Mouse (Mus musculus) C2C12 (cell line): ENCODE measurements around the gene Ubap2. TPM values are rescaled to one million over a fixed set of nuclear protein-coding genes. Genes with fewer than 3 reads are reported as not detected.

Experiments used
- H3K27me3 ChIP-seq: one replicate; pipeline ENCODE4 v1.6.1; 2011; ENCODE audit not compliant: control insufficient read depth, insufficient read depth, insufficient read length
- H3K36me3 ChIP-seq: one replicate; pipeline ENCODE4 v1.6.1; 2011; ENCODE audit not compliant: control insufficient read depth, insufficient read depth
- H3K4me3 ChIP-seq: one replicate; pipeline ENCODE4 v1.5.1; 2011; ENCODE audit warnings: mild to moderate bottlenecking, control low read depth; ENCODE audit not compliant: poor library complexity, insufficient read depth, severe bottlenecking
- H3K79me2 ChIP-seq: one replicate; pipeline ENCODE4 v1.6.1; 2011; ENCODE audit not compliant: control insufficient read depth, insufficient read depth
- H3K79me3 ChIP-seq: one replicate; pipeline ENCODE4 v1.6.1; 2011; ENCODE audit warnings: low read depth, control low read depth
- H3ac ChIP-seq: one replicate; pipeline ENCODE3; 2011; ENCODE audit warnings: low read depth; ENCODE audit not compliant: control insufficient read depth, insufficient read length
- CEBPB ChIP-seq: IDR thresholded peaks from one replicate; pipeline ENCODE4 v1.6.1; 2011; ENCODE audit warnings: low read depth, mild to moderate bottlenecking, control low read depth, moderate library complexity
- CTCF ChIP-seq: IDR thresholded peaks from one replicate; pipeline ENCODE4 v1.5.1; 2011; ENCODE audit not compliant: control insufficient read depth, insufficient read depth, insufficient read length
- FOSL1 ChIP-seq: IDR thresholded peaks from one replicate; pipeline ENCODE4 v1.8.0; 2011; ENCODE audit warnings: mild to moderate bottlenecking, low read length; ENCODE audit not compliant: poor library complexity, insufficient read depth, severe bottlenecking
- MAX ChIP-seq: IDR thresholded peaks from one replicate; pipeline ENCODE4 v1.6.1; 2011; ENCODE audit warnings: mild to moderate bottlenecking, control low read depth
- MYOD1 ChIP-seq: IDR thresholded peaks from one replicate; pipeline ENCODE4 v1.6.1; 2011; ENCODE audit warnings: low read depth; ENCODE audit not compliant: control insufficient read depth, insufficient read length
- MYOG ChIP-seq: IDR thresholded peaks from one replicate; pipeline ENCODE4 v1.6.1; 2011; ENCODE audit not compliant: control insufficient read depth, insufficient read length; ENCODE audit errors: extremely low read depth
- USF1 ChIP-seq: IDR thresholded peaks from one replicate; pipeline ENCODE4 v1.6.1; 2011; ENCODE audit warnings: low read depth, mild to moderate bottlenecking, control low read depth, moderate library complexity
- polyA plus RNA-seq: library from polyadenylated mRNA; unstranded; fragments of >200 nt; fragmentation: generic; extraction: Trizol; gene quantifications from one replicate; pipeline ENCODE4 v1.2.1, GENCODE M21; 2012; ENCODE audit warnings: missing spikeins

Gene Ubap2
- polyA plus RNA-seq, 1 experiment, result 61.0 TPM

GRCm38 (mm10) chr4:41275927-41276326 is 983 bp upstream of the Ubap2 start:
- peaks cover 39% of the 10 kb centered on the region for H3K79me3 ChIP-seq
- H3ac ChIP-seq, result no peak overlapping the region
- H3K36me3 ChIP-seq, result peaks cover 14% of the 10 kb centered on the region
- H3K27me3 ChIP-seq, result no peaks in the 10 kb centered on the region
- peak overlapping the region; percentile 81 for H3K4me3 ChIP-seq
- H3K79me2 ChIP-seq, result peaks cover 41% of the 10 kb centered on the region
- TF ChIP-seq MYOD1 (no peak), MYOG (no peak), USF1 (no peak), CTCF (no peak), FOSL1 (no peak), CEBPB (no peak), MAX (no peak)

DNA sequence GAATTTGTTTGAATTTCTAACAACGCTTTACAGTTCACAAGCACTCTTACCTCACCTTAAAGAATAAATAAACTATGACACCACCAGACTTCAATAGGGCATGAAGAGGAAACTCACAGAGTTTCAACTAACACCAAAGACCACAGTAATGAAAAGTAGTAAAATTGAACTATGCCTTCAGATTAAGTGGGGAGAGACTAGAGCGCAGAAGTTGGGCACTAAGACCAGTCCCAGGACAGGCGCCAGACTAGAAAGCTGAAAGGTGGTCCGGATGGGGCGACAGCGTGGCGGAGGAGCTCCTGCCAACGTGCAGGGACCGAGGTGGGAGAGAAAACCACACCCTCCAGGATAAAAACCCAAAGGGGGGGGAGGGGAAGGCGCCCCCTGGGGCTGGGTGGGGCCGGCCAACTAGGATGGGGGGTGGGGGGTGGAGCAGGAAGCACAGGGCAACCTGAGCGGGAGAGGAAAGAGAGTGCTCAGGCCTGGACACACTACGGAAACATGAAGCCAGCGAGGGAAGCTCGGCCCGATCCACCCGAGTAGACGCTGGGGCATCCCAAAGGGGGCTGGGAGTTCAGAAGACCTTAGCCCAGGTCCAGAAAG is 466 bp downstream of the Ubap2 start:
- H3K79me3 ChIP-seq, result peaks cover 54% of the 10 kb centered on the region
- H3K36me3 ChIP-seq, result peaks cover 28% of the 10 kb centered on the region
- H3K4me3 ChIP-seq, result peak overlapping the region; percentile 81
- peak overlapping the region; percentile 92 for H3ac ChIP-seq
- peaks cover 55% of the 10 kb centered on the region for H3K79me2 ChIP-seq
- H3K27me3 ChIP-seq, result no peaks in the 10 kb centered on the region
- no peak for TF ChIP-seq CEBPB
- TF ChIP-seq USF1, result no peak
- no peak for TF ChIP-seq FOSL1
- TF ChIP-seq CTCF, result no peak
- no peak for TF ChIP-seq MYOG
- no peak for TF ChIP-seq MYOD1
- no peak for TF ChIP-seq MAX

- Histone ChIP-seq H3ac (no peak overlapping the region), H3K79me2 (peaks cover 100% of the 10 kb centered on the region), H3K36me3 (peaks cover 71% of the 10 kb centered on the region), H3K27me3 (no peaks in the 10 kb centered on the region), H3K79me3 (peaks cover 96% of the 10 kb centered on the region), H3K4me3 (no peak overlapping the region)
- TF ChIP-seq USF1, result no peak
- TF ChIP-seq CEBPB, result no peak
- no peak for TF ChIP-seq MYOD1
- no peak for TF ChIP-seq MAX
- no peak for TF ChIP-seq FOSL1
- no peak for TF ChIP-seq MYOG
- no peak for TF ChIP-seq CTCF
Observed at GRCm38 (mm10) chr4:41268133-41268532, 6.8 kb downstream of the Ubap2 start.

GRCm38 (mm10) chr4:41266350-41266749 is 8.6 kb downstream of the Ubap2 start:
- Histone ChIP-seq H3K4me3 (no peak overlapping the region), H3K36me3 (peaks cover 75% of the 10 kb centered on the region), H3K79me2 (peaks cover 100% of the 10 kb centered on the region), H3K79me3 (peaks cover 94% of the 10 kb centered on the region), H3ac (no peak overlapping the region), H3K27me3 (no peaks in the 10 kb centered on the region)
- TF ChIP-seq CTCF (no peak), CEBPB (no peak), USF1 (no peak), MYOD1 (no peak), MAX (no peak), MYOG (no peak), FOSL1 (no peak)

GRCm38 (mm10) chr4:41260691-41261090 is 14.3 kb downstream of the Ubap2 start:
- Histone ChIP-seq H3K36me3 (peaks cover 56% of the 10 kb centered on the region), H3ac (no peak overlapping the region), H3K79me2 (peaks cover 100% of the 10 kb centered on the region), H3K4me3 (no peak overlapping the region), H3K27me3 (no peaks in the 10 kb centered on the region), H3K79me3 (peaks cover 90% of the 10 kb centered on the region)
- TF ChIP-seq USF1, result no peak
- no peak for TF ChIP-seq MAX

DNA sequence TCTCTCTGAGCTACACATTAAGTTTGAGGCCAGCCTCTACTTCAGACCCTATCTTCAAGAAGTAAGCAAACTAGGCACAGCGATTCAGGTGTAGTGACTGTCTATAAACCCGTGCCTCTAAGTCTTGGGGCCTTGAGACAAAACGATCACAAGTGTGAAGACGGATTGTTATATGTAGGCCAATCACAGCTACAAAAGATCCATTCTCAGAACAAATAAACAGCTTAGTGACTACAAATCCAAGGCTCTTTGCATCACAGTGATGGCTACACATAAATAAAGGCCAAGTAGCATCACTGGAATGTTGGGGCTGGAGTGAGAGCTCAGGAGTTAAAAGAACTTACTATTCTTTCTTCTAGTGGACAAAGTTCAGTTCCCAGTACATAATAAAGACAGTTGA is 15.9 kb downstream of the Ubap2 start:
- Histone ChIP-seq H3K27me3 (no peaks in the 10 kb centered on the region), H3ac (no peak overlapping the region)

More for the DNA sequence above, 15.9 kb downstream of the Ubap2 start:
- Histone ChIP-seq H3K4me3 (no peak overlapping the region), H3K79me3 (peaks cover 89% of the 10 kb centered on the region), H3K79me2 (peaks cover 100% of the 10 kb centered on the region), H3K36me3 (peaks cover 45% of the 10 kb centered on the region)
- TF ChIP-seq MYOG (no peak), MAX (no peak), MYOD1 (no peak), FOSL1 (no peak), CTCF (no peak), CEBPB (no peak), USF1 (no peak)
